In genomic region chr8:4256911-4257310, GRCm38 (mm10) we compare ENCODE assay signal across 8 mouse cellular contexts. TPM values are rescaled to one million over a fixed set of nuclear protein-coding genes. Genes with fewer than 3 reads are reported as not detected.
A peak's percentile ranks its signal among the peaks of the same experiment; 100 is the strongest.
DNase-seq lines count a peak whose midpoint lies in the region; ATAC-seq lines count a peak whose summit lies in the region.

No protein-coding gene starts in this region.

- peak overlapping the region; percentile 29; the same call in 1 of the 2 replicates for H3K9ac ChIP-seq in heart, embryonic 13.5 days
- no peak overlapping the region for H3K9ac ChIP-seq in kidney, embryonic 15.5 days

- H3K27me3 ChIP-seq in heart, embryonic 13.5 days (replicated peaks), result no peaks in the 10 kb centered on the region
- no peaks in the 10 kb centered on the region for H3K27me3 ChIP-seq in kidney, embryonic 15.5 days

- no peak overlapping the region for H3K27ac ChIP-seq in heart, embryonic 13.5 days (replicated peaks)
- H3K27ac ChIP-seq in kidney, embryonic 15.5 days, result no peak overlapping the region

- DNase-seq in heart, adult 9 months (ENCODE audit: low spot score in 2 of 2), result no peak
- peak; percentile 73 to 82 for DNase-seq in frontal cortex, postnatal 14 days (ENCODE audit: low spot score in 2 of 2)
- DNase-seq in left cerebral cortex, postnatal 14 days (ENCODE audit: low spot score in 2 of 2), result peak; percentile 87 to 95
- DNase-seq in right cerebral cortex, postnatal 25 days, result peak; percentile 84
- DNase-seq in embryo, embryonic 11 days, result no peak
- no peak for DNase-seq in heart, postnatal 14 days

- H3K4me2 ChIP-seq in heart, embryonic 13.5 days, result no peak overlapping the region
- H3K4me2 ChIP-seq in kidney, embryonic 15.5 days, result no peak overlapping the region

- no peak for ATAC-seq in heart, embryonic 13.5 days (ENCODE audit: extremely low read depth, insufficient number of reproducible peaks, low FRiP score, low TSS enrichment)
- ATAC-seq in kidney, embryonic 15.5 days (replicated peaks; ENCODE audit: low FRiP score), result no peak

- 44% methylated on average over 4 of the region's 4 CpGs for WGBS in heart, embryonic 13.5 days
- 53% methylated on average over 4 of the region's 4 CpGs for WGBS in kidney, embryonic 15.5 days

- intact Hi-C loops in left cerebral cortex, postnatal 14 days (cut with DNase I), result no loop called here
- intact Hi-C loops in heart, postnatal 14 days (cut with DNase I), result no loop called here

- no peak overlapping the region for H3K4me3 ChIP-seq in heart, embryonic 13.5 days
- H3K4me3 ChIP-seq in kidney, embryonic 15.5 days (replicated peaks), result no peak overlapping the region

- H3K36me3 ChIP-seq in heart, embryonic 13.5 days, result peaks cover 52% of the 10 kb centered on the region
- peaks cover 49% of the 10 kb centered on the region for H3K36me3 ChIP-seq in kidney, embryonic 15.5 days

- H3K9me3 ChIP-seq in heart, embryonic 13.5 days, result no peaks in the 10 kb centered on the region
- no peaks in the 10 kb centered on the region for H3K9me3 ChIP-seq in kidney, embryonic 15.5 days (replicated peaks)

- peaks cover 44% of the 10 kb centered on the region for H3K4me1 ChIP-seq in heart, embryonic 13.5 days
- peaks cover 49% of the 10 kb centered on the region for H3K4me1 ChIP-seq in kidney, embryonic 15.5 days

RNA-seq across cellular contexts. Expression of gene Ctxn1, which starts 2.2 kb away (rescaled TPM):
- 35.1 and 38.4 TPM in 2 replicates for polyA plus RNA-seq in heart, embryonic 13.5 days (2015; fragmentation: Nextera tagmentation; extraction: Ambion mirVana)
- total RNA-seq in left cerebral cortex, postnatal 14 days (2021), result 100 to 1,000 TPM; 590 to 595 TPM
- polyA plus RNA-seq in kidney, embryonic 15.5 days (2015; fragmentation: Nextera tagmentation; extraction: Ambion mirVana), result 98.6 and 110 TPM in 2 replicates
- 1 to 10 TPM; 2.0 to 2.2 TPM for total RNA-seq in heart, postnatal 14 days (2021)

RNA-seq across cellular contexts. Expression of gene Snapc2, which starts 4.0 kb away (rescaled TPM):
- 39.5 and 42.8 TPM in 2 replicates for polyA plus RNA-seq in heart, embryonic 13.5 days (2015; fragmentation: Nextera tagmentation; extraction: Ambion mirVana)
- 10 to 100 TPM; 28.8 to 31.1 TPM for total RNA-seq in left cerebral cortex, postnatal 14 days (2021)
- 56.1 and 62.9 TPM in 2 replicates for polyA plus RNA-seq in kidney, embryonic 15.5 days (2015; fragmentation: Nextera tagmentation; extraction: Ambion mirVana)
- 10 to 100 TPM; 14.4 to 14.5 TPM for total RNA-seq in heart, postnatal 14 days (2021)

RNA-seq across cellular contexts. Expression of gene Tgfbr3l, which starts 8.9 kb away (rescaled TPM):
- 2.2 and 2.5 TPM in 2 replicates for polyA plus RNA-seq in heart, embryonic 13.5 days (2015; fragmentation: Nextera tagmentation; extraction: Ambion mirVana)
- 1 to 10 TPM; 5.6 to 9.0 TPM for total RNA-seq in left cerebral cortex, postnatal 14 days (2021)
- polyA plus RNA-seq in kidney, embryonic 15.5 days (2015; fragmentation: Nextera tagmentation; extraction: Ambion mirVana), result 3.8 and 6.5 TPM in 2 replicates
- 1 to 10 TPM; 3.0 to 4.3 TPM for total RNA-seq in heart, postnatal 14 days (2021)

RNA-seq across cellular contexts. Expression of gene Gm49320, which starts 18.2 kb away (rescaled TPM):
- 0.52 TPM in 1 of 2 replicates, not detected in the other for polyA plus RNA-seq in heart, embryonic 13.5 days (2015; fragmentation: Nextera tagmentation; extraction: Ambion mirVana)
- total RNA-seq in left cerebral cortex, postnatal 14 days (2021), result not detected
- polyA plus RNA-seq in kidney, embryonic 15.5 days (2015; fragmentation: Nextera tagmentation; extraction: Ambion mirVana), result 0.86 and 0.91 TPM in 2 replicates
- total RNA-seq in heart, postnatal 14 days (2021), result under 1 TPM in 1 of 2 experiments, not detected in 1; 0.38 TPM

RNA-seq across cellular contexts. Expression of gene Map2k7, which starts 18.4 kb away (rescaled TPM):
- polyA plus RNA-seq in heart, embryonic 13.5 days (2015; fragmentation: Nextera tagmentation; extraction: Ambion mirVana), result 18.8 and 22.8 TPM in 2 replicates
- total RNA-seq in left cerebral cortex, postnatal 14 days (2021), result 10 to 100 TPM; 80.8 to 82.5 TPM
- polyA plus RNA-seq in kidney, embryonic 15.5 days (2015; fragmentation: Nextera tagmentation; extraction: Ambion mirVana), result 28.0 and 31.5 TPM in 2 replicates
- 10 to 100 TPM; 59.2 to 69.6 TPM for total RNA-seq in heart, postnatal 14 days (2021)

Comparison
In these comparisons a context has a peak if more than half of its experiments do, and no peak if none do; other contexts are left out.
1. DNase-seq: peak in frontal cortex, postnatal 14 days (2 of 2), left cerebral cortex, postnatal 14 days (2 of 2) and right cerebral cortex, postnatal 25 days (single experiment); none in heart, adult 9 months (0 of 2), embryo, embryonic 11 days (single experiment) and heart, postnatal 14 days (0 of 2).
2. RNA of gene Ctxn1, which starts 2.2 kb away (total RNA-seq): 590 to 595 TPM in left cerebral cortex, postnatal 14 days; 2.0 to 2.2 TPM in heart, postnatal 14 days; every median in the first group is over 100 times any median in the second.